Comparison of ENCODE assay signal across 8 mouse cellular contexts in genomic region chr10:77225414-77225813, GRCm38 (mm10). TPM values are rescaled to one million over a fixed set of nuclear protein-coding genes. Genes with fewer than 3 reads are reported as not detected.
DNase-seq lines count a peak whose midpoint lies in the region; ATAC-seq and TF ChIP-seq lines count a peak whose summit lies in the region.

No protein-coding gene starts in this region.

- H3K79me2 ChIP-seq in C2C12 (ENCODE audit: control insufficient read depth, insufficient read depth), result peaks cover 32% of the 10 kb centered on the region

- peak; percentile 95 for DNase-seq in heart, adult 11 months
- no peak for DNase-seq in heart, postnatal 25 days (ENCODE audit: low spot score)
- peak; percentile 77 for DNase-seq in c-Kit-positive CD71-positive TER-119-positive erythroid progenitor cells, embryonic 14.5 days (ENCODE audit: low spot score)
- peak; percentile 79 to 87 (median 79) for DNase-seq in liver, embryonic 14.5 days (ENCODE audit: low read depth in 3 of 3, low spot score in 3 of 3)
- DNase-seq in ovary, adult 18-20 months (ENCODE audit: low spot score), result no peak
- DNase-seq in frontal cortex, postnatal 14 days (ENCODE audit: low spot score in 2 of 2), result no peak
- DNase-seq in thymus, postnatal 4 days, result no peak

- H3K79me3 ChIP-seq in C2C12 (ENCODE audit: low read depth), result no peaks in the 10 kb centered on the region

- peak; percentile 78 for ATAC-seq in liver, embryonic 14.5 days (ENCODE audit: insufficient read depth)

- 7% methylated on average over 9 of the region's 9 CpGs for WGBS in liver, embryonic 14.5 days (ENCODE audit: insufficient replicate concordance)

- peak overlapping the region; percentile 86 for H3K27ac ChIP-seq in liver, embryonic 14.5 days

- H3K9me3 ChIP-seq in liver, embryonic 14.5 days (ENCODE audit: control insufficient read depth, low read length), result no peaks in the 10 kb centered on the region

- H3K4me2 ChIP-seq in liver, embryonic 14.5 days (ENCODE audit: low read depth), result peak overlapping the region; percentile 70

- no peak overlapping the region for H3ac ChIP-seq in C2C12 (ENCODE audit: control insufficient read depth, insufficient read length, low read depth)

- H3K4me1 ChIP-seq in liver, embryonic 14.5 days (replicated peaks; ENCODE audit: control insufficient read depth in 2 of 2, insufficient read depth in 2 of 2, low read length in 1 of 2), result peaks cover 72% of the 10 kb centered on the region in 2 experiments

- no peaks in the 10 kb centered on the region for H3K27me3 ChIP-seq in C2C12 (ENCODE audit: control insufficient read depth, insufficient read depth, insufficient read length)
- H3K27me3 ChIP-seq in liver, embryonic 14.5 days (ENCODE audit: control insufficient read depth, insufficient read depth, low read length), result no peaks in the 10 kb centered on the region

- intact Hi-C loops in heart, postnatal 25 days (cut with DNase I), result no loop called here

- H3K9ac ChIP-seq in liver, embryonic 14.5 days (replicated peaks), result peak overlapping the region; percentile 70

- TF ChIP-seq EP300 in liver, embryonic 14.5 days (IDR thresholded peaks at IDR 0.05; ENCODE audit: low read depth), result peak; percentile 89

- no peaks in the 10 kb centered on the region for H3K36me3 ChIP-seq in C2C12 (ENCODE audit: control insufficient read depth, insufficient read depth)
- no peaks in the 10 kb centered on the region for H3K36me3 ChIP-seq in liver, embryonic 14.5 days (replicated peaks; ENCODE audit: control insufficient read depth, insufficient read depth, low read depth)

- no peak overlapping the region for H3K4me3 ChIP-seq in C2C12 (ENCODE audit: insufficient read depth, poor library complexity, severe bottlenecking)
- peak overlapping the region; percentile 26 to 38; a peak in 3 of 4 replicates for H3K4me3 ChIP-seq in liver, embryonic 14.5 days (ENCODE audit: insufficient read depth in 1 of 2, low read depth in 2 of 2, low read length in 2 of 2)

- no peak for TF ChIP-seq CTCF in C2C12 (IDR thresholded peaks at IDR 0.05; ENCODE audit: control insufficient read depth, insufficient read depth, insufficient read length)
- 0 out of 2 replicates have a peak, but pooled peaks have one; percentile 21 for TF ChIP-seq CTCF in liver, embryonic 14.5 days (IDR thresholded peaks at IDR 0.05; ENCODE audit: low read depth)

TF ChIP-seq in C2C12, 6 proteins besides CTCF, POLR2A, EP300 and RAD21:
- TF ChIP-seq MAX (IDR thresholded peaks at IDR 0.05), result no peak
- no peak for TF ChIP-seq CEBPB (IDR thresholded peaks at IDR 0.05; ENCODE audit: low read depth)
- no peak for TF ChIP-seq USF1 (IDR thresholded peaks at IDR 0.05; ENCODE audit: low read depth)
- no peak for TF ChIP-seq MYOG (IDR thresholded peaks at IDR 0.05; ENCODE audit: control insufficient read depth, extremely low read depth, insufficient read length)
- peak; percentile 84 for TF ChIP-seq MYOD1 (IDR thresholded peaks at IDR 0.05; ENCODE audit: control insufficient read depth, insufficient read length, low read depth)
- TF ChIP-seq FOSL1 (IDR thresholded peaks at IDR 0.05; ENCODE audit: insufficient read depth, low read length, poor library complexity, severe bottlenecking), result peak; percentile 76

RNA-seq across cellular contexts. Expression of gene Pofut2, which starts 33.6 kb away (rescaled TPM):
- 10 to 100 TPM; 39.9 to 45.1 TPM for total RNA-seq in heart, postnatal 25 days (2021)
- polyA plus RNA-seq in C2C12 (2012; fragmentation: generic; extraction: Trizol), result 105 TPM
- 12.9 and 14.7 TPM in 2 replicates for polyA plus RNA-seq in liver, embryonic 14.5 days (2012; rRNA removed)
- polyA plus RNA-seq in liver, embryonic 14.5 days (2014; fragmentation: Nextera tagmentation; extraction: Ambion mirVana), result 17.6 and 18.4 TPM in 2 replicates

RNA-seq across cellular contexts. Expression of gene Col18a1, which starts 59.1 kb away (rescaled TPM):
- total RNA-seq in heart, postnatal 25 days (2021), result 10 to 100 TPM; 13.0 to 15.3 TPM
- polyA plus RNA-seq in C2C12 (2012; fragmentation: generic; extraction: Trizol), result 177 TPM
- polyA plus RNA-seq in liver, embryonic 14.5 days (2012; rRNA removed), result 24.6 and 34.7 TPM in 2 replicates
- 31.4 and 41.2 TPM in 2 replicates for polyA plus RNA-seq in liver, embryonic 14.5 days (2014; fragmentation: Nextera tagmentation; extraction: Ambion mirVana)

Comparison
In these comparisons a context has a peak if more than half of its experiments do, and no peak if none do; other contexts are left out.
1. DNase-seq: peak in heart, adult 11 months (single experiment), c-Kit-positive CD71-positive TER-119-positive erythroid progenitor cells, embryonic 14.5 days (single experiment) and liver, embryonic 14.5 days (3 of 3); none in heart, postnatal 25 days (single experiment), ovary, adult 18-20 months (single experiment), frontal cortex, postnatal 14 days (0 of 2) and thymus, postnatal 4 days (single experiment).